ENCODE assay signal across 21 mouse cellular contexts in the genomic region with DNA sequence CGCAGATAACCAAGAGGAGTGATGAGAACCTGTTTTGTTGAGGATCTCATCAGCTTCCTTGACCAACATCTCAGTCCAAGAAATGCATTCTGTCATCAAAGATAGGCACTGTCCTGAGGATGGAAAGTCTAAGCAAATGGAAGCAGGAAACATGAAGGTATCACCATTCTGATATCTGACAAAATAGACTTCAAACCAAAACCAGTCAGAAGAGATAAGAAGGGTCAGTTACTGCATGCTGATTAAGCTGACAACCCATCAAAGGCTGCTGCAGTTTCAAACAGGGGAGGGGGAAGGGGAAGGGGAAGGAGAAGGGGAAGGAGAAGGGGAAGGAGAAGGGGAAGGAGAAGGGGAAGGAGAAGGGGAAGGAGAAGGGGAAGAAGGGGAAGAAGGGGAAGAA. TPM values are rescaled to one million over a fixed set of nuclear protein-coding genes. Genes with fewer than 3 reads are reported as not detected.
DNase-seq lines count a peak whose midpoint lies in the region; ATAC-seq and TF ChIP-seq lines count a peak whose summit lies in the region.
"Had no signal": no experiment of that assay in that cellular context is flagged by ENCODE, and none has a peak within 500 bp of the region (broad histone marks: within the 10 kb centered on the region; RNA-seq: fewer than 3 reads in every experiment).

No protein-coding gene starts in this region.

- H3K27me3 ChIP-seq in G1E (ENCODE audit: insufficient read depth, low read length) (no peaks in the 10 kb centered on the region), MEL (ENCODE audit: control insufficient read depth in 1 of 2, insufficient read depth in 2 of 2, low read length in 2 of 2) (no peaks in the 10 kb centered on the region)
- H3K27me3 ChIP-seq in neural tube, embryonic 15.5 days (replicated peaks): no peaks in the 10 kb centered on the region
- H3K27me3 ChIP-seq: CH12.LX, Patski had no signal

- H3K4me3 ChIP-seq in G1E (ENCODE audit: low read depth, low read length): no peak overlapping the region
- H3K4me3 ChIP-seq in MEL (ENCODE audit: control insufficient read depth in 1 of 2, insufficient read depth in 1 of 2, low read depth in 2 of 2, low read length in 2 of 2): no peak overlapping the region
- no peak overlapping the region for H3K4me3 ChIP-seq in neural tube, embryonic 15.5 days (replicated peaks)

- no peak overlapping the region for H3K4me2 ChIP-seq in neural tube, embryonic 15.5 days

- no peaks in the 10 kb centered on the region for H3K36me3 ChIP-seq in G1E (replicated peaks)
- no peaks in the 10 kb centered on the region for H3K36me3 ChIP-seq in MEL (ENCODE audit: control insufficient read depth in 1 of 2, insufficient read depth in 2 of 2, low read length in 2 of 2)
- no peaks in the 10 kb centered on the region for H3K36me3 ChIP-seq in neural tube, embryonic 15.5 days

- ATAC-seq in G1E (ENCODE audit: extremely low read depth, insufficient number of reproducible peaks, low FRiP score, poor library complexity, severe bottlenecking): peak; percentile 22; the same call in 1 of the 2 replicates
- ATAC-seq in neural tube, embryonic 15.5 days (ENCODE audit: low FRiP score): no peak
- ATAC-seq: activated CD4-positive, CD25-positive, alpha-beta regulatory T cell, adult 4 months; CD4-positive, CD25-positive, alpha-beta regulatory T cell, adult 4 months; Patski had no signal

- DNase-seq in G1E (ENCODE audit: low spot score) (no peak), MEL (ENCODE audit: low read depth, low spot score) (no peak)
- no peak for DNase-seq in urinary bladder, adult 2 months (ENCODE audit: low spot score)
- DNase-seq: adrenal gland, adult 2 months; adrenal gland, adult 8-10 months; adrenal gland, postnatal 10 days; adrenal gland, postnatal 14 days; adrenal gland, postnatal 25 days; adrenal gland, postnatal 36 days; B cell, adult 2 months; cerebellum, adult 11 months; cerebellum, adult 11-12 months; cerebellum, adult 18-20 months; cerebellum, adult 2 months; cerebellum, adult 8-10 months had no signal

- no peak for TF ChIP-seq POLR2A in MEL (IDR thresholded peaks at IDR 0.05; ENCODE audit: control insufficient read depth in 1 of 2, insufficient read depth in 1 of 2, low read depth in 1 of 2, low read length in 2 of 2, poor library complexity in 1 of 2)

- H3K9ac ChIP-seq in MEL (ENCODE audit: control insufficient read depth, low read depth, low read length, poor library complexity, severe bottlenecking): no peak overlapping the region
- H3K9ac ChIP-seq in neural tube, embryonic 15.5 days (replicated peaks): no peak overlapping the region

- TF ChIP-seq EP300 in MEL (IDR thresholded peaks at IDR 0.05; ENCODE audit: low read depth in 1 of 2, low read length in 2 of 2): peak; percentile 55 to 71

- no peak for TF ChIP-seq RAD21 in MEL (IDR thresholded peaks at IDR 0.05; ENCODE audit: low read depth, low read length)

- H3K79me2 ChIP-seq in MEL (ENCODE audit: control insufficient read depth, insufficient read depth, low read length, poor library complexity): no peaks in the 10 kb centered on the region

- no peaks in the 10 kb centered on the region for H3K4me1 ChIP-seq in G1E (ENCODE audit: insufficient read depth, low read depth, low read length)
- peaks cover under 1 to 3% of the 10 kb centered on the region in 2 experiments; a peak in 3 of 4 replicates for H3K4me1 ChIP-seq in MEL (ENCODE audit: control insufficient read depth in 1 of 2, insufficient read depth in 2 of 2, low read length in 2 of 2)
- no peaks in the 10 kb centered on the region for H3K4me1 ChIP-seq in neural tube, embryonic 15.5 days

- TF ChIP-seq CTCF in G1E (IDR thresholded peaks at IDR 0.05; ENCODE audit: low read depth, low read length) (no peak), MEL (IDR thresholded peaks at IDR 0.05 in 2 of 3, conservative IDR thresholded peaks at IDR 0.05 in 1 of 3; ENCODE audit: control insufficient read depth in 1 of 3, insufficient read depth in 1 of 3, low read depth in 2 of 3, low read length in 3 of 3, poor library complexity in 1 of 3, severe bottlenecking in 1 of 3) (no peak)

- H3K27ac ChIP-seq in MEL (ENCODE audit: control insufficient read depth, low read depth, low read length): no peak overlapping the region
- no peak overlapping the region for H3K27ac ChIP-seq in neural tube, embryonic 15.5 days (replicated peaks)

- H3K9me3 ChIP-seq in G1E (replicated peaks) (peaks cover 3% of the 10 kb centered on the region), MEL (replicated peaks; ENCODE audit: insufficient read depth, low read length) (no peaks in the 10 kb centered on the region)
- no peaks in the 10 kb centered on the region for H3K9me3 ChIP-seq in neural tube, embryonic 15.5 days (replicated peaks)

- 92% methylated on average over 1 of the region's 1 CpGs for WGBS in neural tube, embryonic 15.5 days

TF ChIP-seq in MEL, 35 proteins besides CTCF, POLR2A, EP300 and RAD21:
- TF ChIP-seq GATA1 (IDR thresholded peaks at IDR 0.05; ENCODE audit: low read depth, low read length): peak; percentile 73
- TF ChIP-seq POLR2AphosphoS2 (IDR thresholded peaks at IDR 0.05; ENCODE audit: low read length): no peak
- TF ChIP-seq TCF12 (IDR thresholded peaks at IDR 0.05; ENCODE audit: low read depth, low read length): peak; percentile 35; the same call in 1 of the 2 replicates
- TF ChIP-seq ETS1 (IDR thresholded peaks at IDR 0.05; ENCODE audit: low read depth, low read length): peak; percentile 46
- TF ChIP-seq MXI1 (IDR thresholded peaks at IDR 0.05; ENCODE audit: low read depth, low read length): no peak
- TF ChIP-seq RCOR1 (IDR thresholded peaks at IDR 0.05; ENCODE audit: low read depth, low read length): 0 out of 2 replicates have a peak, but pooled peaks have one; percentile 31

RNA-seq across cellular contexts. Expression of a gene that starts 34.0 kb away (rescaled TPM):
- not detected in 2 replicates for total RNA-seq in G1E (2014; fragmentation: Nextera tagmentation)
- total RNA-seq in G1E (2017): 0.05 and 0.17 TPM in 2 replicates
- not detected in 2 replicates for polyA plus RNA-seq in G1E (2012)
- total RNA-seq in MEL (2012; rRNA removed): 2.1 TPM in 2 replicates
- polyA plus RNA-seq in MEL (2012; ENCODE audit: insufficient read depth in 1 of 2, insufficient read length in 2 of 2, low read depth in 1 of 2, low replicate concordance in 2 of 2, missing spikeins in 1 of 2): 1 to 10 TPM in 1 of 2 experiments, not detected in 1; 3.6 TPM
- 4.1 and 5.5 TPM in 2 replicates for polyA plus RNA-seq in neural tube, embryonic 15.5 days (2015; fragmentation: Nextera tagmentation; extraction: Ambion mirVana)
- polyA plus RNA-seq in urinary bladder, adult 2 months (2012; rRNA removed): 1.3 and 1.6 TPM in 2 replicates
- polyA plus RNA-seq: C2C12; CD4-positive, CD25-positive, alpha-beta regulatory T cell, adult 4 months had no signal

RNA-seq across cellular contexts. Expression of a gene that starts 44.1 kb away (rescaled TPM):
- total RNA-seq in G1E (2014; fragmentation: Nextera tagmentation): 19.2 and 20.0 TPM in 2 replicates
- 11.6 and 11.7 TPM in 2 replicates for total RNA-seq in G1E (2017)
- polyA plus RNA-seq in G1E (2012): 4.9 and 5.6 TPM in 2 replicates
- total RNA-seq in MEL (2012; rRNA removed): 40.1 and 40.6 TPM in 2 replicates
- polyA plus RNA-seq in MEL (2012; ENCODE audit: insufficient read depth in 1 of 2, insufficient read length in 2 of 2, low read depth in 1 of 2, low replicate concordance in 2 of 2, missing spikeins in 1 of 2): 10 to 100 TPM; 33.2 to 51.2 TPM
- 5.1 and 7.6 TPM in 2 replicates for polyA plus RNA-seq in neural tube, embryonic 15.5 days (2015; fragmentation: Nextera tagmentation; extraction: Ambion mirVana)
- polyA plus RNA-seq in urinary bladder, adult 2 months (2012; rRNA removed): 4.2 and 5.0 TPM in 2 replicates

RNA-seq across cellular contexts. Expression of a gene that starts 44.2 kb away (rescaled TPM):
- total RNA-seq in G1E (2014; fragmentation: Nextera tagmentation) (10.4 and 15.5 TPM in 2 replicates), G1E (2017) (14.5 and 15.0 TPM in 2 replicates), MEL (2012; rRNA removed) (6.7 and 7.5 TPM in 2 replicates)
- polyA plus RNA-seq in G1E (2012) (6.2 and 7.9 TPM in 2 replicates), MEL (2012; ENCODE audit: insufficient read depth in 1 of 2, insufficient read length in 2 of 2, low read depth in 1 of 2, low replicate concordance in 2 of 2, missing spikeins in 1 of 2) (1 to 10 TPM in 1 of 2 experiments, not detected in 1; 9.4 TPM)
- polyA plus RNA-seq in neural tube, embryonic 15.5 days (2015; fragmentation: Nextera tagmentation; extraction: Ambion mirVana): 2.0 and 3.5 TPM in 2 replicates
- polyA plus RNA-seq in urinary bladder, adult 2 months (2012; rRNA removed): 13.6 and 14.2 TPM in 2 replicates
